8 mouse cellular contexts compared by ENCODE assay signal in the genomic region with DNA sequence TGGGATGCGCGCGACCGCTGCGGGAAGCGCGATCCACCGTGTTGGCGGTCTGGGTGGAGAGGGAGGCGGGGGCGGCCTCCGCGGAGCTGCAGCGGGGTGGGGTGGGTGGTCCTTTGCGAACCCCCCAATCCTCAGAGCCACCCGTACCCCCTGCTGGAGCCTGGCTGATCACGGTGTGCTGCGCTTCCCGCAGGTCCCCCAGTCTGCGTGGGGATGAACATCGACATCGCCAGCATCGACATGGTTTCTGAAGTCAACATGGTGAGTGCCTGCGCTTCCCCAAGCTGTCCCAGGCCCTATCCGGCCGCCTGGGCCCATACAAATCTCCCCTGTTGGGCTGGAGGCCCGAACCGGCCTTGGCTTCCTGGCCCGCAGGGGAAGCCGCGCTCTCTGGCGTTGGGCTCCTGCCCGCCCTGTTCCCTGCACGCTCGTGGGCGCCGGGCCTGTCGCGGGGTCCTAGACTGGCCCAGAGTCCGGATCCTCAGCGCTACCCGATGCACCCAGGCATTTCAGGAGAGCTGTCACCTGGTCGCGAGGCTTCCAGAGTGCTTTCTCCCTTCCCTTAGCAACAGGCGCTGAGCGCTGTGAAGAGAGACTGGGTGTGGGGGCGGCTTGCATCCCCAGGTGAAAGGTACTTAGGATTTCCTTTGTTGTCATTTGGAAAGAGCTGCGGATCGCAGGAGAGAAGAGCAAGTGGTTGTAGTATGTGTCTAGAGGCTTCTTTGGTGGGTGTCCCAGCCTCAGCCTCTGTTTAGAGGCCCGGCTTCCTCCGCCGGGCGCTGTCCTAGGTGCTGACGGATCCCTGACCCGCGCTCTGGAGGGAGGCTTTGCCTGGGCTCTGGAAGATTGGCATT.
DNase-seq lines count a peak whose midpoint lies in the region; ATAC-seq and TF ChIP-seq lines count a peak whose summit lies in the region.

No protein-coding gene starts in this region.

- under 1% methylated on average over 56 of the region's 56 CpGs for WGBS in kidney, embryonic 15.5 days
- WGBS in liver, embryonic 14.5 days (ENCODE audit: insufficient replicate concordance), result 2% methylated on average over 54 of the region's 56 CpGs

- ATAC-seq in granulocyte monocyte progenitor cell, adult 5-6 weeks (replicated peaks; ENCODE audit: poor library complexity, severe bottlenecking), result peak; percentile 54
- ATAC-seq in kidney, embryonic 15.5 days (replicated peaks; ENCODE audit: low FRiP score), result peak; percentile 62
- no peak for ATAC-seq in liver, embryonic 14.5 days (ENCODE audit: insufficient read depth)

- H3K4me2 ChIP-seq in kidney, embryonic 15.5 days, result peak overlapping the region; percentile 96
- H3K4me2 ChIP-seq in liver, embryonic 14.5 days (ENCODE audit: low read depth), result peak overlapping the region; percentile 64

- H3K27me3 ChIP-seq in kidney, embryonic 15.5 days, result peaks cover 46% of the 10 kb centered on the region
- peaks cover 28% of the 10 kb centered on the region for H3K27me3 ChIP-seq in liver, embryonic 14.5 days (ENCODE audit: control insufficient read depth, insufficient read depth, low read length)

- peaks cover 16% of the 10 kb centered on the region for H3K4me1 ChIP-seq in kidney, embryonic 15.5 days
- no peaks in the 10 kb centered on the region; a peak in 1 of 4 replicates for H3K4me1 ChIP-seq in liver, embryonic 14.5 days (replicated peaks; ENCODE audit: control insufficient read depth in 2 of 2, insufficient read depth in 2 of 2, low read length in 1 of 2)

- peak; percentile 2 for DNase-seq in thymus, postnatal 14 days
- no peak for DNase-seq in thymus, postnatal 36 days
- DNase-seq in cerebellum, postnatal 36 days, result peak; percentile 58 to 61
- DNase-seq in liver, embryonic 14.5 days (ENCODE audit: low read depth in 3 of 3, low spot score in 3 of 3), result no peak
- peak; percentile 62 for DNase-seq in ovary, postnatal 36 days (ENCODE audit: low spot score)
- no peak for DNase-seq in B cell, adult 2 months

- H3K9ac ChIP-seq in kidney, embryonic 15.5 days, result 0 out of 2 replicates have a peak overlapping the region, but pooled peaks have one; percentile 37
- H3K9ac ChIP-seq in liver, embryonic 14.5 days (replicated peaks), result no peak overlapping the region

- H3K9me3 ChIP-seq in kidney, embryonic 15.5 days (replicated peaks), result no peaks in the 10 kb centered on the region
- no peaks in the 10 kb centered on the region for H3K9me3 ChIP-seq in liver, embryonic 14.5 days (ENCODE audit: control insufficient read depth, low read length)

- TF ChIP-seq CTCF in liver, embryonic 14.5 days (IDR thresholded peaks at IDR 0.05; ENCODE audit: low read depth), result no peak

- no peak for TF ChIP-seq EP300 in liver, embryonic 14.5 days (IDR thresholded peaks at IDR 0.05; ENCODE audit: low read depth)

- H3K36me3 ChIP-seq in kidney, embryonic 15.5 days, result no peaks in the 10 kb centered on the region
- no peaks in the 10 kb centered on the region for H3K36me3 ChIP-seq in liver, embryonic 14.5 days (replicated peaks; ENCODE audit: control insufficient read depth, insufficient read depth, low read depth)

- H3K27ac ChIP-seq in kidney, embryonic 15.5 days, result no peak overlapping the region
- H3K27ac ChIP-seq in liver, embryonic 14.5 days, result no peak overlapping the region

- H3K4me3 ChIP-seq in kidney, embryonic 15.5 days (replicated peaks), result peak overlapping the region; percentile 65
- H3K4me3 ChIP-seq in liver, embryonic 14.5 days (ENCODE audit: insufficient read depth in 1 of 2, low read depth in 2 of 2, low read length in 2 of 2), result peak overlapping the region in 1 of 2 experiments; percentile 43; a peak in 2 of 4 replicates

Comparison
In these comparisons a context has a peak if more than half of its experiments do, and no peak if none do; other contexts are left out.
1. DNase-seq: peak in thymus, postnatal 14 days (single experiment), cerebellum, postnatal 36 days (2 of 2) and ovary, postnatal 36 days (single experiment); none in thymus, postnatal 36 days (0 of 2), liver, embryonic 14.5 days (0 of 3) and B cell, adult 2 months (0 of 2).